ENCODE assay signal across 8 mouse cellular contexts in the genomic region with DNA sequence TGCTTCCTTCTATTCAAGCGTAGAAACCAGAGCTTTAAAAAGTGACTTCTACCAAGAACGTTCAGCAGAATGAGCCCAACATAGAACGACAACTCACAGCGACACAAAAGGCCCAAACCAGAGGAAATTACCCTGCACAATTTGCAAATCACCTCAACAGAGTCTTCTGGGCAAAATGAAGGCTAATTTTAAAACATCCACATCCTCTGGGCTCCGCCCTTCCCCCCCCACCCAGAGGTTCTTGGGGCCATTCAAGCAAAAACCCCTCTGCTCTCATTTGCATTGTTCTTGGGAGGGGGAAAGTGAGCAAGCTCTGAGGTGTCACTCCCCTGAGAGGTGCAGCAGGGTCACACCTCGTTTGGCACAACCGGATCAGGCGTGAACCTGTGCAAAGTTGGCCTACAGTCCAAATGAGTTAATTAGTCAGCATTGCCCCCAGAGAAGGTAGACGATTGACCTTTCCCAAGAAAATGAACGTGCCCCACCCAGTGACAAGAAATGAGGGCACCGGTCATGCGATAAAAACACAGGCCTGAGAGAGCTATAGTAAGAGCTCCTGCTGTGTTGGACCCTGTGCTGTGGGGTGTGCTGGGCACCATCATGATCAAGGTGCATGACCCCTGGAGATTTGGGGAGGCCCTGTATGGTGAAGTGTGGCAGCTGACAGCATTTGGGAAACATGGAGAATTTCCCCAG.
DNase-seq lines count a peak whose midpoint lies in the region; ATAC-seq and TF ChIP-seq lines count a peak whose summit lies in the region.

No protein-coding gene starts in this region.

- no peak for ATAC-seq in heart, embryonic 14.5 days (ENCODE audit: insufficient number of reproducible peaks, insufficient read depth, low FRiP score, low read depth)
- no peak for ATAC-seq in G1E (ENCODE audit: extremely low read depth, insufficient number of reproducible peaks, low FRiP score, poor library complexity, severe bottlenecking)
- peak; percentile 75 for ATAC-seq in kidney, embryonic 16.5 days (ENCODE audit: low FRiP score, low TSS enrichment)
- ATAC-seq in hindbrain, embryonic 12.5 days (ENCODE audit: low FRiP score): no peak

- peaks cover 36% of the 10 kb centered on the region for H3K27me3 ChIP-seq in heart, embryonic 14.5 days (ENCODE audit: control insufficient read depth, insufficient read depth, low read length)
- H3K27me3 ChIP-seq in G1E (ENCODE audit: insufficient read depth, low read length): no peaks in the 10 kb centered on the region
- H3K27me3 ChIP-seq in kidney, embryonic 16.5 days (ENCODE audit: insufficient read depth, low read length): no peaks in the 10 kb centered on the region
- no peaks in the 10 kb centered on the region for H3K27me3 ChIP-seq in hindbrain, embryonic 12.5 days

- intact Hi-C loops in heart, postnatal 14 days (cut with DNase I): no loop called here
- intact Hi-C loops in gastrocnemius, postnatal 14 days (cut with DNase I; ENCODE audit: low total_unique reads): no loop called here

- H3K4me1 ChIP-seq in heart, embryonic 14.5 days (ENCODE audit: control insufficient read depth in 2 of 2, insufficient read depth in 2 of 2, low read length in 2 of 2): peaks cover 28 to 37% of the 10 kb centered on the region in 2 experiments
- H3K4me1 ChIP-seq in G1E (ENCODE audit: insufficient read depth, low read depth, low read length): peaks cover 81% of the 10 kb centered on the region
- H3K4me1 ChIP-seq in kidney, embryonic 16.5 days (ENCODE audit: insufficient read depth, low read length): peaks cover 33% of the 10 kb centered on the region
- H3K4me1 ChIP-seq in hindbrain, embryonic 12.5 days: peaks cover 18% of the 10 kb centered on the region

- no peaks in the 10 kb centered on the region for H3K36me3 ChIP-seq in heart, embryonic 14.5 days (ENCODE audit: control insufficient read depth, insufficient read depth, low read length)
- H3K36me3 ChIP-seq in G1E (replicated peaks): no peaks in the 10 kb centered on the region
- H3K36me3 ChIP-seq in kidney, embryonic 16.5 days (ENCODE audit: insufficient read depth, low read length): no peaks in the 10 kb centered on the region
- no peaks in the 10 kb centered on the region for H3K36me3 ChIP-seq in hindbrain, embryonic 12.5 days

- H3K4me2 ChIP-seq in heart, embryonic 14.5 days (ENCODE audit: low read length): no peak overlapping the region
- H3K4me2 ChIP-seq in kidney, embryonic 16.5 days (replicated peaks; ENCODE audit: low read depth, low read length): no peak overlapping the region
- no peak overlapping the region for H3K4me2 ChIP-seq in hindbrain, embryonic 12.5 days (replicated peaks)

- no peak for TF ChIP-seq CTCF in G1E (IDR thresholded peaks at IDR 0.05; ENCODE audit: low read depth, low read length)

- peak overlapping the region in 1 of 2 experiments; percentile 69; a peak in 2 of 4 replicates for H3K27ac ChIP-seq in heart, embryonic 14.5 days (replicated peaks in 1 of 2; ENCODE audit: control insufficient read depth in 1 of 2, insufficient read depth in 1 of 2, low read depth in 2 of 2, low read length in 2 of 2)
- H3K27ac ChIP-seq in kidney, embryonic 16.5 days (ENCODE audit: low read length): peak overlapping the region; percentile 28; the same call in 1 of the 2 replicates
- no peak overlapping the region for H3K27ac ChIP-seq in hindbrain, embryonic 12.5 days

- 73% methylated on average over 12 of the region's 12 CpGs for WGBS in heart, embryonic 14.5 days
- 31% methylated on average over 12 of the region's 12 CpGs for WGBS in kidney, embryonic 16.5 days
- 59% methylated on average over 12 of the region's 12 CpGs for WGBS in hindbrain, embryonic 12.5 days

- H3K9ac ChIP-seq in heart, embryonic 14.5 days (ENCODE audit: low read length): 0 out of 2 replicates have a peak overlapping the region, but pooled peaks have one; percentile 3
- H3K9ac ChIP-seq in kidney, embryonic 16.5 days (replicated peaks; ENCODE audit: low read length): no peak overlapping the region
- no peak overlapping the region for H3K9ac ChIP-seq in hindbrain, embryonic 12.5 days

- no peak for DNase-seq in heart, postnatal 14 days
- no peak for DNase-seq in G1E (ENCODE audit: low spot score)
- DNase-seq in spleen, adult 18-20 months: peak; percentile 57 to 74
- DNase-seq in cerebellum, postnatal 10 days: no peak
- DNase-seq in gastrocnemius, postnatal 14 days: no peak

- H3K9me3 ChIP-seq in heart, embryonic 14.5 days (ENCODE audit: control insufficient read depth, low read length): no peaks in the 10 kb centered on the region
- H3K9me3 ChIP-seq in G1E (replicated peaks): no peaks in the 10 kb centered on the region
- no peaks in the 10 kb centered on the region for H3K9me3 ChIP-seq in kidney, embryonic 16.5 days (ENCODE audit: low read length)
- H3K9me3 ChIP-seq in hindbrain, embryonic 12.5 days (replicated peaks): no peaks in the 10 kb centered on the region

- H3K4me3 ChIP-seq in heart, embryonic 14.5 days (ENCODE audit: control insufficient read depth in 1 of 2, insufficient read depth in 1 of 2, low read depth in 1 of 2, low read length in 2 of 2): no peak overlapping the region
- H3K4me3 ChIP-seq in G1E (ENCODE audit: low read depth, low read length): peak overlapping the region; percentile 45; the same call in 1 of the 2 replicates
- H3K4me3 ChIP-seq in kidney, embryonic 16.5 days (ENCODE audit: low read length): no peak overlapping the region
- H3K4me3 ChIP-seq in hindbrain, embryonic 12.5 days: no peak overlapping the region

Comparison
In these comparisons a context has a peak if more than half of its experiments do, and no peak if none do; other contexts are left out.
1. DNase-seq: peak in spleen, adult 18-20 months (2 of 2); none in heart, postnatal 14 days (0 of 2), G1E (single experiment), cerebellum, postnatal 10 days (0 of 2) and gastrocnemius, postnatal 14 days (single experiment).